Mouse (Mus musculus): ENCODE results near the gene Arhgap21.

DNA sequence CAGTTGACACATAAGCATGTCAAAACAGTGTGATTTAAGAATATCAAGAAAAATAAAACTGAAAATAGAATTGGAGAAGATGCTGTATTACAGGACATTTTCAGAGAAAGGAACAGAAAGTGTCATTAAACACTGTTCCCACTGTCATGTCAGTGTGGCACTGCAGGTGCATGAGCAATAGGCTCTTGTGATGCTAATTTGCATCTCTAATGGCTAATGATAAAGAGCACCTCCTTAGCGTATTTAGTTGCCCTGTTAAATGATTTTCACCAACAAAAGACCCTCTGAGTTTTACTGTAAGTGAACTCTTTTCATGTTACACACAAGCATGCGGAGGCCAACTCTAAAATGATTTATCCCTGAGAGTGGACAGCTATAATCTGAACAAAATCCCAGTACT is 47.1 kb downstream of the Arhgap21 start:
- no peak for TF ChIP-seq POLR2A (IDR thresholded peaks at IDR 0.05; ENCODE audit: borderline replicate concordance, extremely low read depth, low read depth, low read length)
- TF ChIP-seq CTCF (IDR thresholded peaks at IDR 0.05; ENCODE audit: insufficient read depth, low read length), result no peak

Data from lung, adult 2 months (tissue).